Mouse (Mus musculus) CH12.LX (cell line): ENCODE measurements around the gene Cd33. TPM values are rescaled to one million over a fixed set of nuclear protein-coding genes. Genes with fewer than 3 reads are reported as not detected.
A peak's percentile ranks its signal among the peaks of the same experiment; 100 is the strongest.

ENCODE experiments used
- DNase-seq: peaks from one replicate; pipeline ENCODE4 v3.0.0-alpha.2; 2013; ENCODE audit errors: extremely low read depth
- H3K27ac ChIP-seq: 2 replicates; pipeline ENCODE4 v1.5.1; 2012; ENCODE audit warnings: low read depth, mild to moderate bottlenecking, control low read depth, moderate library complexity; ENCODE audit not compliant: insufficient read depth
- H3K27me3 ChIP-seq: replicated peaks from 2 replicates; pipeline ENCODE3; 2012; ENCODE audit warnings: inconsistent platforms
- H3K36me3 ChIP-seq, 2 experiments: replicated peaks in 1 of 2; 2 replicates each; pipeline versions ENCODE3 to v1.6.1; 2012; ENCODE audit warnings: inconsistent platforms in 1 of 2, low read length in 1 of 2, mild to moderate bottlenecking in 1 of 2, mixed read lengths in 1 of 2, moderate library complexity in 1 of 2; ENCODE audit not compliant: control insufficient read depth in 1 of 2, insufficient read depth in 1 of 2
- H3K4me1 ChIP-seq, 2 experiments: 2 replicates each; pipeline ENCODE4 v1.6.1; 2012; ENCODE audit warnings: inconsistent platforms in 1 of 2, moderate library complexity in 1 of 2; ENCODE audit not compliant: insufficient read depth in 2 of 2, control insufficient read depth in 1 of 2
- H3K4me2 ChIP-seq: 2 replicates; pipeline ENCODE4 v1.6.1; 2012; ENCODE audit warnings: low read depth, mild to moderate bottlenecking, control low read depth; ENCODE audit not compliant: poor library complexity, insufficient read depth, severe bottlenecking
- H3K4me3 ChIP-seq, 3 experiments: fragments of 150-350 bp in 1 of 3; sonication (generic) in 1 of 3; replicated peaks in 1 of 3; 2 replicates each; pipeline versions ENCODE3 to v1.5.1; 2011 to 2012; ENCODE audit warnings: low read depth in 2 of 3, low read length in 2 of 3, mild to moderate bottlenecking in 2 of 3, moderate library complexity in 2 of 3, control low read depth in 1 of 3, improper control_type of control experiment in 1 of 3, inconsistent platforms in 1 of 3, mixed read lengths in 1 of 3; ENCODE audit not compliant: poor library complexity in 1 of 3
- H3K79me2 ChIP-seq: replicated peaks from 2 replicates; pipeline ENCODE4 v1.6.1; 2012; ENCODE audit warnings: mild to moderate bottlenecking, moderate library complexity; ENCODE audit not compliant: control insufficient read depth, poor library complexity, insufficient read depth, severe bottlenecking; ENCODE audit errors: extremely low read depth
- H3K9ac ChIP-seq: 2 replicates; pipeline ENCODE4 v1.6.1; 2012; ENCODE audit warnings: low read depth, mild to moderate bottlenecking, control low read depth, moderate library complexity; ENCODE audit not compliant: insufficient read depth
- H3K9me3 ChIP-seq: replicated peaks from 2 replicates; pipeline ENCODE3; 2012; ENCODE audit warnings: low read length, inconsistent platforms, mixed read lengths
- BHLHE40 ChIP-seq: IDR thresholded peaks from 2 replicates; pipeline ENCODE4 v1.6.1; 2011; ENCODE audit warnings: mild to moderate bottlenecking, low read depth, low read length, improper control_type of control experiment
- CTCF ChIP-seq, 2 experiments: IDR thresholded peaks in 1 of 2; conservative IDR thresholded peaks in 1 of 2; 2 replicates each; pipeline ENCODE4 v1.5.1; 2011 to 2012; ENCODE audit warnings: low read depth in 2 of 2, low read length in 2 of 2, improper control_type of control experiment in 1 of 2, inconsistent platforms in 1 of 2, mild to moderate bottlenecking in 1 of 2, moderate library complexity in 1 of 2
- ETS1 ChIP-seq: conservative IDR thresholded peaks from 2 replicates; pipeline ENCODE4 v1.6.1; 2012; ENCODE audit warnings: low read depth, mild to moderate bottlenecking, inconsistent platforms, low read length, improper control_type of control experiment, moderate library complexity
- IRF4 ChIP-seq: IDR thresholded peaks from 2 replicates; pipeline ENCODE4 v1.6.1; 2014; ENCODE audit warnings: low read depth, mild to moderate bottlenecking, inconsistent platforms, low read length, improper control_type of control experiment
- MAFK ChIP-seq: IDR thresholded peaks from 2 replicates; pipeline ENCODE4 v1.6.1; 2011; ENCODE audit warnings: low read length, improper control_type of control experiment; ENCODE audit not compliant: insufficient replicate concordance
- MAX ChIP-seq: IDR thresholded peaks from 2 replicates; pipeline ENCODE4 v1.6.1; 2011; ENCODE audit warnings: low read length, improper control_type of control experiment
- MEF2A ChIP-seq: IDR thresholded peaks from 2 replicates; pipeline ENCODE4 v1.6.1; 2014; ENCODE audit warnings: low read depth, mild to moderate bottlenecking, inconsistent platforms, low read length, improper control_type of control experiment, borderline replicate concordance
- MXI1 ChIP-seq: IDR thresholded peaks from 2 replicates; pipeline ENCODE4 v1.6.1; 2011; ENCODE audit warnings: mild to moderate bottlenecking, low read depth, low read length, improper control_type of control experiment
- NELFE ChIP-seq: IDR thresholded peaks from 2 replicates; pipeline ENCODE4 v1.6.1; 2011; ENCODE audit warnings: low read depth, low read length, improper control_type of control experiment
- NRF1 ChIP-seq: IDR thresholded peaks from 2 replicates; pipeline ENCODE4 v1.6.1; 2014; ENCODE audit warnings: low read depth, mild to moderate bottlenecking, inconsistent platforms, low read length, improper control_type of control experiment, moderate library complexity
- PAX5 ChIP-seq: IDR thresholded peaks from 2 replicates; pipeline ENCODE4 v1.6.1; 2012; ENCODE audit warnings: low read length, inconsistent platforms, mixed read lengths
- POLR2AphosphoS2 ChIP-seq: IDR thresholded peaks from 2 replicates; pipeline ENCODE4 v1.6.1; 2011; ENCODE audit warnings: low read depth, low read length, improper control_type of control experiment
- RAD21 ChIP-seq: IDR thresholded peaks from 2 replicates; pipeline ENCODE4 v1.6.1; 2011; ENCODE audit warnings: low read depth, mild to moderate bottlenecking, low read length, improper control_type of control experiment, moderate library complexity
- SMC3 ChIP-seq: IDR thresholded peaks from 2 replicates; pipeline ENCODE4 v1.6.1; 2011; ENCODE audit warnings: low read depth, low read length, improper control_type of control experiment
- UBTF ChIP-seq: IDR thresholded peaks from 2 replicates; pipeline ENCODE4 v1.6.1; 2012; ENCODE audit warnings: low read depth, mild to moderate bottlenecking, inconsistent platforms, low read length, improper control_type of control experiment, moderate library complexity
- ZC3H11A ChIP-seq: IDR thresholded peaks from 2 replicates; pipeline ENCODE4 v1.6.1; 2012; ENCODE audit warnings: low read depth, mild to moderate bottlenecking, inconsistent platforms, low read length, improper control_type of control experiment
- dilution Hi-C: fragments of 300-500 bp; cut with MboI; formaldehyde crosslinking; loops from 2 replicates; pipeline ENCODE4 v1.14.3; 2020; ENCODE audit warnings: low sequenced_read_pairs; ENCODE audit not compliant: extremely low pct_unique_long_range_greater_than_20kb, extremely low pct_ligation_motif_present
- in situ Hi-C: fragments of 300-500 bp; cut with MboI; formaldehyde crosslinking; loops from 3 replicates; pipeline ENCODE4 v1.14.3; 2019; ENCODE audit warnings: low sequenced_read_pairs, low pct_ligation_motif_present, low pct_unique_long_range_greater_than_20kb, mixed read lengths
- polyA plus RNA-seq: library from polyadenylated mRNA; unstranded; fragments of >175 nt; gene quantifications from 2 replicates; pipeline ENCODE4 v1.2.1, GENCODE M21; 2012; ENCODE audit warnings: low read depth; ENCODE audit not compliant: insufficient read length
- total RNA-seq, 2 experiments: library from RNA; depleted of rRNA; stranded (reverse); fragments of 300-350 nt in 1 of 2; fragments of >200 nt in 1 of 2; gene quantifications; 2 replicates each; pipeline ENCODE4 v1.2.3; 2012 to 2014

Cd33 gene
- total RNA-seq (2012; rRNA removed) (0.08 TPM in 1 of 2 replicates, not detected in the other), total RNA-seq (2014; rRNA removed) (0.09 and 0.43 TPM in 2 replicates), polyA plus RNA-seq (0.33 and 0.40 TPM in 2 replicates)

DNA sequence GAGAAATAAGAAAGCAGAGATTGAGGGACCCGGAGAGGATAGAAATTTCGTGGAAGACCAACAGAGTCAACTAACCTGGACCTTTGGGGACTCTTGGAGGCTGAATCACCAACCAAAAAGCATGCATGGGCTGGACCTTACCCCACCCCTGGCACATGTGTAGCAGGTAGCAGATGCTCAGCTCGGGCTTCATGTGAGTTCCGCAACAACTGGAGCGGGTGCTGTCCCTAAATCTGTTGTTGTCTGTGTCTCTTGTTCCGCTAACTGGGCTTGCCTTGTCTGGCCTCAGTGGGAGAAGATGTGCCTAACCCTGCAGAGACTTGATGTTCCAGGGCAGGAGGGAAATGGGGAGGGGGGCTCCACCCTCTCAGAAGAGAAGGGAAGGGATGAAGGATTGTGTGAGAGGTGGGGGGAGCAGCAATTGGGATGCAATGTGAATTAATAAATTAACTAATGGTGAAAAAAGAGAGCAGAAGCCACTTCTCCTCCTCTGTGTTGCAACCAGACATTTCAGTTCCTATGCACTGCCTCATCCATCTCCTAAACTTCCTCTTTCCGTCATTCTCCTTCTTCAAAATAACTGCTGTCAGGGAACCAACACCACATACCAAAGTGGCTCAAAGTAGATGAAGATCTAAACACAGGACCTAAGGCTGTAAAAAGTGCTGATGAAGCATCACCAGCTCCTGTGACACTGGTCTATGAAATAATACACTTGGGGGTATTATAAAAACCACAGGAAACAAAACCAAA is at the start of gene Cd33:
Gene Cd33, minus strand, starts transcription at position 204 of the 753 bp plus-strand sequence.
- TF ChIP-seq PAX5 (no peak), MXI1 (no peak), CTCF (conservative IDR thresholded peaks at IDR 0.05 in 1 of 2, IDR thresholded peaks at IDR 0.05 in 1 of 2; ENCODE audit: low read depth in 2 of 2, low read length in 2 of 2) (no peak), POLR2AphosphoS2 (no peak), RAD21 (no peak), ETS1 (peak; percentile 62; the same call in 1 of the 2 replicates), NELFE (no peak), BHLHE40 (peak; percentile 87), IRF4 (no peak), MEF2A (no peak), MAX (no peak), NRF1 (no peak), MAFK (peak; percentile 73), UBTF (no peak)

DNA sequence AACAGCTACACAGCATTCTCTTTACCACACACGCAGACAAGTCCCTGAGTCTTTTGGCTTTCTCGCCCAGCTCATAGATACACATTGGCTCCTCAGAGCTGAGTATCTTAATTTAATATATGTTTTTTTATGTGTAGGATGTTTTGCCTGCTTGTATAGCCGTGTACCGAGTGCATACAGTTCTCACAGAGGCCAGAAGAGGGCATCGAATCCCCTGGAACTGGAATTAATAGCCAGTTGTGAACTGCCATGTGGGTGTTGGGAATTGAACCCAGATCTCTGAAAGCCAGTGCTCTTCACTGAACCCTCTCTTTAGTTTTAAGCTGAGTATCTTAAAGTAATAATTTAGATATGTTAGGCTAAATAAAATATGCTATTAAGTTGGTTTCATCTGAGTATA is 40.6 kb upstream of the Cd33 start:
- no peak overlapping the region for H3K4me2 ChIP-seq
- dilution Hi-C loops, result no loop called here
- no peak for TF ChIP-seq BHLHE40
- TF ChIP-seq SMC3, result no peak
- no peak for TF ChIP-seq MAFK
- TF ChIP-seq NELFE, result no peak
- no peak for TF ChIP-seq ZC3H11A
- TF ChIP-seq CTCF (conservative IDR thresholded peaks at IDR 0.05 in 1 of 2, IDR thresholded peaks at IDR 0.05 in 1 of 2; ENCODE audit: low read depth in 2 of 2, low read length in 2 of 2), result peak in 1 of 2 experiments; percentile 37; a peak in 2 of 4 replicates
- peak; percentile 6 for TF ChIP-seq RAD21
- H3K4me1 ChIP-seq, result peaks cover 7 to 15% of the 10 kb centered on the region in 2 experiments
- no peaks in the 10 kb centered on the region for H3K9me3 ChIP-seq
- H3K36me3 ChIP-seq, result peaks cover 45 to 70% of the 10 kb centered on the region in 2 experiments
- H3K27me3 ChIP-seq, result no peaks in the 10 kb centered on the region
- no peak overlapping the region for H3K4me3 ChIP-seq
- no peak overlapping the region for H3K9ac ChIP-seq
- H3K27ac ChIP-seq, result no peak overlapping the region
- H3K79me2 ChIP-seq, result peaks cover 15% of the 10 kb centered on the region
- in situ Hi-C loops, result no loop called here
- no peak for DNase-seq

More for the DNA sequence above, at the start of gene Cd33:
- Histone ChIP-seq H3K36me3 (no peaks in the 10 kb centered on the region), H3K4me1 (peaks cover 12 to 79% of the 10 kb centered on the region in 2 experiments), H3K9ac (no peak within 1 kb of the TSS), H3K79me2 (no peaks in the 10 kb centered on the region), H3K9me3 (no peaks in the 10 kb centered on the region), H3K4me2 (no peak within 1 kb of the TSS), H3K27me3 (no peaks in the 10 kb centered on the region), H3K4me3 (no peak within 1 kb of the TSS), H3K27ac (no peak within 1 kb of the TSS)
- dilution Hi-C loops, result no loop called here
- in situ Hi-C loops, result no loop called here
- peak; percentile 61 for DNase-seq
